Mouse (Mus musculus): ENCODE data around the gene Plppr1. TPM values are rescaled to one million over a fixed set of nuclear protein-coding genes. Genes with fewer than 3 reads are reported as not detected.

The Plppr1 gene
- total RNA-seq (2015; ENCODE audit: low replicate concordance), result not detected in 2 replicates
- total RNA-seq (2017; ENCODE audit: low replicate concordance), result not detected in 2 replicates

DNA sequence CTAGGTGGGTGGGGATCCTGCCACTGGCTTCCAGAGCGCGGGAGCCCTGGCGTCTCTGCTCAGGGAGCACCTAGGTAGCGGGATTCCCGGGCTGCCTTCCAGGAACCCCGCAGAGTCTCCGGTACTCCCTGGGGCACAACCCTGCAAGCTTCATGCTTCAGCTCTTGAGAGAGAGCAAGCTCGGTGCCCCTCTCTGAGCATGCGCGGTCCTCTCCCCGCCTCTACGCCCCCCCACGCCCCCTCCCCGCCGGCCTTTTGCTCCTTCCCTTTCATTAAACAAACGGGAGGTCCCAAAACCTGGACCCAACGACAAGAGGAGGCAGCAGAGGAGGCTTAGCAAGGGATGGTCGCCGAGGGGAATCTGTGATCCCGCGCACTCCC is at the start of gene Plppr1:
Plppr1 (plus strand) TSS at position 253 of the 381 bp plus-strand sequence.
- ATAC-seq (replicated peaks; ENCODE audit: low FRiP score, poor library complexity, severe bottlenecking), result no peak

GRCm38 (mm10) chr4:49016701-49017100 is 42.4 kb upstream of the Plppr1 start:
- ATAC-seq (replicated peaks; ENCODE audit: low FRiP score, poor library complexity, severe bottlenecking), result no peak

GRCm38 (mm10) chr4:49023221-49023620 is 35.9 kb upstream of the Plppr1 start:
- ATAC-seq (replicated peaks; ENCODE audit: low FRiP score, poor library complexity, severe bottlenecking), result no peak

DNA sequence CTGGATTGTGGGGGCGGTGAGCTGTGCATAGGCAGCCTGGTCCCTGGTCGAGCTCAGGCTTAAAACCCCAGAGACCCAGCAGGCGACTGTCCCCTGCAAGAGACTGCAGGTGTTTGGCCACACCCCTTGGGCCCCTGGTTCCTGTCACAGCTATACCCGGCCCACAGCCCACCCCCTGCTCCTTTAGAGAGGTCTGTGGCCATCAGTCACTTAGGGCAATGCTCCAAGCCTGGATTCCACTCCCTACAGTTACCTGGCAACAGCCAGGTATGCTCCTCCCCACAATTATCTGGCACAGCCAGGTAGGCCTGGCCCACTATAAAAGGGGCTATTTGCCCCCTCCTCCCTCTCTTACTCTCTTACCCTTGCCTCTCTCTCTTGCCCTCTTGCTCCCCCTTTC is 20.8 kb upstream of the Plppr1 start:
- ATAC-seq (replicated peaks; ENCODE audit: low FRiP score, poor library complexity, severe bottlenecking), result no peak

- ATAC-seq (replicated peaks; ENCODE audit: low FRiP score, poor library complexity, severe bottlenecking), result no peak
Measured at GRCm38 (mm10) chr4:49039854-49040253, 19.2 kb upstream of the Plppr1 start.

- no peak for ATAC-seq (replicated peaks; ENCODE audit: low FRiP score, poor library complexity, severe bottlenecking)
Measured at GRCm38 (mm10) chr4:49041655-49042054, 17.4 kb upstream of the Plppr1 start.

DNA sequence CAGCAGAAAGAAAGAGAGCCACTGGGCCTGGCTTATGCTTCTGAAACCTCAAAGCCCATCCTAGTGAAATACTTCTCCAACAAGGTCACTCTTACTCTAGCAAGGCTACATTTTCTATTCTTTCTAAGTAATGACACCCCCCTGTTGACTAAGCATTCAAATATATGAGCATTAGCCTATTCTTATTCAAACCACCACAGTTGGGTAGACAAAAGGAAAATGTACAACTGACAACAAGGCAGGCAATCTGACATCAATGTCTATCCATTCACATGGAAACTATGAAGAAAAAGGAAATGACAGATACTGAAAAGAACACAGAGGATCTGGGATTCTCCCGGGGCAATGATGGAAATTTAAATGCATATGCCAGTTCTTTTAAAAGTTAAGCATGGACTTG is 8.4 kb upstream of the Plppr1 start:
- no peak for ATAC-seq (replicated peaks; ENCODE audit: low FRiP score, poor library complexity, severe bottlenecking)

GRCm38 (mm10) chr4:49057916-49058315 is 1.2 kb upstream of the Plppr1 start:
- no peak for ATAC-seq (replicated peaks; ENCODE audit: low FRiP score, poor library complexity, severe bottlenecking)

GRCm38 (mm10) chr4:49058557-49058956 is 516 bp upstream of the Plppr1 start:
- no peak for ATAC-seq (replicated peaks; ENCODE audit: low FRiP score, poor library complexity, severe bottlenecking)

DNA sequence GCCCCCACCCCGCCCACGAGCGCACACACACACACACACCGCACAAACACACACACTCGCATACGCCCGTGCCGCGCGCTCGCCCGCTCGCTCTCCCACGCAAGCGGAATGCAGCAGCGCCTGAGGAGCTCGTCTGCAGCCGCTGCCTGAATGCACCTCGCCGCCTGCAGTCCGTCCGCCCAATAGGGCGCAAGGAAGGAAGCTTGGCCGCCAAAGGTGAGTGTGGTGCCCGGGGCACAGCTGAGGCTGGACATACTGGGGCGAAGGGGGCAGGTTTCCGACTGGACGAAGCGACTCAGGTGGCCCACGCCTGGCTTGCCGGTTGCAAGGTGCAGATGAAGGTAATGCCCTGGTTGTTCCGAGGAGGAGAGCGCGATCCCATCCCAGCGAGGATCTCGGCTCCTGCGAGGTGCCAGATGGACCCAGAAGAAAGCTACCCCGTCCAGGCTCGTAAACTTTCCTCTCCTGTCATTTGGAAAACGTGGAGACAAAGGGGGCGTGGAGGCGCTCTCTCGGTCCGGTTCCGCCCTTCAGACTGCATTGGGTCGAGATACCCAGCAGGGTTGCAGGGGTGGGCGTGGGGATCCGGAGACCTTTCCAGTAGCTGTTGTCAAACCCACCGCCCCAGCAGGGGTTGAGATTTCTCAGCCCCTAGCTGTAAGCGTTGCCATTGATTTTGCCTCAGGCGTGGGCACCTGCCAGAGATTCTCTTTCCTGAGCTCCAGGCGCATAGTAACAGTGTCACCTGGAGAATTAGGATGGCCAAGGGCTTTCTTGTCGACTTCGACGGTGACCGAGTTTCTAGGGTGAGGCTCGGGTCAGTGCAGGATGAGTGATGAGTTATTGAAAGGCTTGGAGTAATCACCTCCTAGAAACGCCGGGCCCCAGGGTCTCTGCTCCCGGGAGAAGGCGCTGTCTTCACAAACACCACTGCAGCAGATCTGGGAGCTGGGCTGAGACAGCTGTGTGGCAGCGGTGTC is 619 bp downstream of the Plppr1 start:
- no peak for ATAC-seq (replicated peaks; ENCODE audit: low FRiP score, poor library complexity, severe bottlenecking)

- no peak for ATAC-seq (replicated peaks; ENCODE audit: low FRiP score, poor library complexity, severe bottlenecking)
Measured at GRCm38 (mm10) chr4:49069471-49069870, 10.4 kb downstream of the Plppr1 start.

- no peak for ATAC-seq (replicated peaks; ENCODE audit: low FRiP score, poor library complexity, severe bottlenecking)
Measured at GRCm38 (mm10) chr4:49072886-49073285, 13.8 kb downstream of the Plppr1 start.

- no peak for ATAC-seq (replicated peaks; ENCODE audit: low FRiP score, poor library complexity, severe bottlenecking)
Measured at GRCm38 (mm10) chr4:49075881-49076280, 16.8 kb downstream of the Plppr1 start.

GRCm38 (mm10) chr4:49079399-49079798 is 20.3 kb downstream of the Plppr1 start:
- ATAC-seq (replicated peaks; ENCODE audit: low FRiP score, poor library complexity, severe bottlenecking), result no peak

DNA sequence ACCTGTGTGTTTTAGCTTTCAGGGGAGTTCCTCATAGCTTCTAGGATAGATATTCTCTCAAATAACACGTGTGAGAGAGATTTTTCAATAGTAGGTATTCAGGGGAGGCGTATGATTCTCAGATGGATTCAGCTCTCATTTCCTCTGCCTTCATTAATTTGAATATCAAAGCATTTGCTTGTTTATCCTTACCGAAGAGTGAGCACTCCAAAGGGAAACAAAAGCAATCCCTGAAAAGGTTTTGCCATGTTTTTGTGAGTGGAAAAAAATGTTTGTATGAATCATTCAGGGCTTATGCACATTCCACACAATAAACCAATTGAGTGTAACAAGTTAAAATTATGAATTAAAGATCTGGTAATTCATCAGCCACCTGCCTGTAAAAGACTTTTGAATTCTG is 29.1 kb downstream of the Plppr1 start:
- ATAC-seq (replicated peaks; ENCODE audit: low FRiP score, poor library complexity, severe bottlenecking), result no peak

DNA sequence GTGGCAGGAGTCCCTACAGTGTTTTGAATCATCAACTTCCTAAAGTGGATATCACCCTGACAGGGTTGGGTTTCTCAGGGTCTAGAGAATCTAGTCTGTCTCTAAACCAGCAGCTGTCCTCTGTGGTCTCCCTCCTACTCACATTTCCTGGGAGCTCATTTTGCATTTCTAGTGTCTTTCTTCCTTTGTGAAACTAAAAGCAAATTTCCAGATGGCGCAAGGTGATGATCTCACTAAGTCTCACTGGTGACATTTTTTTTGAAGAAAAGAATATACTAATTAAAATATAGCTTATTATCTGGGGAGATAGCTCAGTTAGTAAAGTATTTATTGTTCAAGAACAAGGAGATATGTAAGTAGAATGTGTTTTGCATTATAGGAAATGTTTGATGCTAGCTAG is 31.4 kb downstream of the Plppr1 start:
- no peak for ATAC-seq (replicated peaks; ENCODE audit: low FRiP score, poor library complexity, severe bottlenecking)

DNA sequence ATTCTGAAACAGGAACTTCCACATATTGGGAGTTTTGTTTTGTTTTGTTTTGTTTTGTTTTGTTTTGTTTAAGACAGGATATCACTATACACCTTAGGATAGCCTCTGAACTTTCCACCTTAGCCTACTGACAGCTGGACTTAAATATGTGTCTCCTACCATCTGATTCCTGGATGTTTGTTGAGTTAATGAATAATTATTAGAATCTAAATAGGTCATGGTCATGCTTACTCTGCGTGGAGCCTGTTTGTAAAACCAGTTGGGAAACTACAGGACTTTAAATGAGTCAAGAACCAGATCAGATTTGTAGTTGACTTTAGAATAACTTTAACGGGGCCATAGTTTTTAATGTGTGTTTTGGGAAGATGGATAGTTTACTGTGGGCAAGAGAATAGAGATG is 40.4 kb downstream of the Plppr1 start:
- ATAC-seq (replicated peaks; ENCODE audit: low FRiP score, poor library complexity, severe bottlenecking), result no peak

- ATAC-seq (replicated peaks; ENCODE audit: low FRiP score, poor library complexity, severe bottlenecking), result no peak
Measured at GRCm38 (mm10) chr4:49101934-49102768, 43.1 kb downstream of the Plppr1 start.

GRCm38 (mm10) chr4:49102769-49103193 is 43.7 kb downstream of the Plppr1 start:
- no peak for ATAC-seq (replicated peaks; ENCODE audit: low FRiP score, poor library complexity, severe bottlenecking)

DNA sequence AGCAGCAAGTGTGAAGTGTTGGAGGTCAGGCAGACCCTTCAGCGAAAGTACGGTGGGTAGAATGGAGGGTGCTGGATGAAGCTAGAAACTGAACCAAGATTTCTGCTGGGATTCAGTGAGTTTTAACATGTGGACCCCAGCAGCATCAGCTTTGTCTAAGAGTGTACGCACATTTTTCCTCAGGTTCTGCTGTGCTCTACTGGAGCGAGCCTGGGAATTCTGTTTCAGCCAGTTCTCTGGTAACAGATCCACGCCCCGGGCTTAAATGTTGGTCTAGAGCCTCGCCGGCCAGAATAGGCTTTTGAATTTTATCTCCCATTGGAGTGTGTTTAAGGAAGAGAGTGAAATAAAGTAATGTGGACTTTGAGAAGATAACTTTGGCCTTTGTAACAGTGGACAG is 45.8 kb downstream of the Plppr1 start:
- no peak for ATAC-seq (replicated peaks; ENCODE audit: low FRiP score, poor library complexity, severe bottlenecking)

GRCm38 (mm10) chr4:49107895-49108294 is 48.8 kb downstream of the Plppr1 start:
- no peak for ATAC-seq (replicated peaks; ENCODE audit: low FRiP score, poor library complexity, severe bottlenecking)
